Mouse (Mus musculus) limb, embryonic 13.5 days (tissue): ENCODE measurements around the gene Col6a6. TPM values are rescaled to one million over a fixed set of nuclear protein-coding genes. Genes with fewer than 3 reads are reported as not detected.
A peak's percentile ranks its signal among the peaks of the same experiment; 100 is the strongest.
"Not testable (repeated sequence)": the region's sequence is repeated elsewhere in the genome, so short reads cannot be mapped to it uniquely, and the experiment has no call there.

Experiments used
- ATAC-seq: fragments of 200-750 bp; cut with Nextera tagmentation; 2 replicates; pipeline ENCODE4 v1.8.0; 2017; ENCODE audit warnings: low read depth, moderate number of reproducible peaks, moderate TSS enrichment; ENCODE audit not compliant: low FRiP score
- H3K27ac ChIP-seq: fragments of 300-500 bp; sonication (generic); 2 replicates; pipeline ENCODE4 v1.5.1; 2015; ENCODE audit warnings: inconsistent platforms, mild to moderate bottlenecking, moderate library complexity
- H3K27me3 ChIP-seq: fragments of 300-500 bp; sonication (generic); 2 replicates; pipeline ENCODE4 v1.6.1; 2015; ENCODE audit warnings: mild to moderate bottlenecking, inconsistent platforms
- H3K36me3 ChIP-seq: fragments of 300-500 bp; sonication (generic); 2 replicates; pipeline ENCODE4 v1.6.1; 2015; ENCODE audit warnings: inconsistent platforms, mild to moderate bottlenecking, moderate library complexity
- H3K4me1 ChIP-seq: fragments of 300-500 bp; sonication (generic); 2 replicates; pipeline ENCODE4 v1.6.1; 2015; ENCODE audit warnings: inconsistent platforms
- H3K4me2 ChIP-seq: fragments of 300-500 bp; sonication (generic); replicated peaks from 2 replicates; pipeline ENCODE4 v1.6.1; 2015; ENCODE audit warnings: inconsistent platforms, mild to moderate bottlenecking, moderate library complexity
- H3K4me3 ChIP-seq: fragments of 300-500 bp; sonication (generic); 2 replicates; pipeline ENCODE4 v1.5.1; 2015; ENCODE audit warnings: moderate library complexity, mild to moderate bottlenecking, inconsistent platforms
- H3K9ac ChIP-seq: fragments of 300-500 bp; sonication (generic); 2 replicates; pipeline ENCODE4 v1.6.1; 2015; ENCODE audit warnings: mild to moderate bottlenecking, inconsistent platforms
- H3K9me3 ChIP-seq: fragments of 300-500 bp; sonication (generic); 2 replicates; pipeline ENCODE4 v1.6.1; 2016; ENCODE audit warnings: inconsistent platforms
- WGBS: fragments of 180-500 bp; shearing (Covaris S2); methylation state at CpG from one replicate; pipeline ENCODE4 v1.1.7; 2015; 5-methylcytosine and 5-hydroxymethylcytosine counted together
- polyA plus RNA-seq: library from polyadenylated mRNA; unstranded; fragments of >200 nt; fragmentation: Nextera tagmentation; extraction: Ambion mirVana; gene quantifications from 2 replicates; pipeline ENCODE4 v1.2.1, GENCODE M21; 2015

Col6a6 gene
- polyA plus RNA-seq, 1 experiment from 2014 or later, result 1.7 TPM

DNA sequence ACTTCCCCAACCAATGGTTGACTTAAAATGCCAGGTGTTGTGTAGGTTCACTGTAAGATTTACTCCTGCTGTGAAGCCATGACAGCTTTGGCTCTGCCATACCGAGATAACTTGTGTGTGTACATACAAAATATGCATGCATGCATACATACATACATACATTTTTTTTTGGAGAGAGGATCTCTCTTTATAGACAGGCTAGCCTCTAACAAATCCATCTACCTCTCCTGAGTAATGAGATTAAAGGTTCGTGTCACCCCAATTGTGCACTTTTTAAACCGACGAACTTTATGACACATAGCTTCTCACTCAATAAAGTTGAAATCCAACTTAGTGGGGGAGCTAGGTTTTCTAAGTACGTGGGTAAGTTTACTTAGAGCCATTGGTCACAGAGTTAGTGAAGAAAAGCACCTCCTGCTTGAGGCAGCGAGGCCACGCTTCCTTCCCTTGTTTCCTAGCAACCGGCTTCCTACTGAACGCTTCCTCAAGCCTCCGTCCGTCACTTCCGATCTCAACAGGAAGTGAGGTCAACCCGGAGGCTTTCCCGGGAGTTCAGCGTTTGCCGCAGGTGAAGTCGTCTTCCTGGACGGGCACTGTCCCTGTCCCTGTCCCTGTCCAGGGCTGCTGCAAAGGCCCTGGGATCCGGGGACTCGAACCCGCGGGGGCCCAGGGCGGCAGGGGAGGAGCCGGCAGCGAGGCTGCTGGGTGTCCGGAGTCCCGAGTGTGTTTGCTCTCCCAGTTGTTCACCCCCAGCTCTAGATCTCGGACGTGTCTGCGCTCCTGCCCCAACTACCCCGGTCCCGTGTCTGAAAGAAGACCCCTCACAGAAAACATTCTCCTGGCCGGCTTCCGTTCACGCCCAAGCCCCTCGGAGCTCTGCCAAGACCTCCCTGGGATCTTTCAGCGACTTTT, 185.2 kb downstream of the Col6a6 start, which contains the start of gene Pik3r4:
Gene Pik3r4 (plus strand): TSS at position 519 of the 912 bp plus-strand sequence.
- Histone ChIP-seq H3K9me3 (no peaks in the 10 kb centered on the region), H3K4me1 (peaks cover 10% of the 10 kb centered on the region; the same call in 1 of the 2 replicates), H3K36me3 (peaks cover 31% of the 10 kb centered on the region), H3K4me2 (peak within 1 kb of the TSS; percentile 84), H3K4me3 (peak within 1 kb of the TSS; percentile 92), H3K27me3 (no peaks in the 10 kb centered on the region), H3K27ac (peak within 1 kb of the TSS; percentile 22; the same call in 1 of the 2 replicates), H3K9ac (peak within 1 kb of the TSS; percentile 90)
- ATAC-seq, result peak; percentile 93
- WGBS, result 5% methylated on average over 37 of the region's 37 CpGs

DNA sequence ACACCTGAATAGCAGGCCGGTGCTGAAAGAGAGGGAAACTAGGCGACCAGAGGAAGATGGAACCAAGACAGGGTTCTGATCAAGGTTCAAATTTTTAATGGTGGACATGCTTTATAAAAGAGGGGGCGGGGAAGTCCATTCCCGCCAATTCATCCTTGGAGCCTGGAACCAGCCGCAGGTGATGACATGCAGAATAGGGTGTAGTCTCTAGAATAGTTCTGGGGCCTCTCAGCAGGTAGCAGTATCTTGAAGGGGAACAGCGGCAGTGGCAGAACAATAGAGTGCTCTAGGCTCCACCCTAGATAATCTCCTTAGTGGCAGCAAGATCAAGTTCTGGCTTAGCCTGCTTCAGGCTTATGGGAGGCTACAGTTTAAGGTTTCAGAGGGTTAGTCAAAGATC, 186.6 kb downstream of the Col6a6 start:
- H3K27ac ChIP-seq, H3K9ac ChIP-seq, H3K4me3 ChIP-seq, H3K27me3 ChIP-seq, H3K4me1 ChIP-seq, H3K9me3 ChIP-seq, ATAC-seq, H3K4me2 ChIP-seq: not testable (repeated sequence)
- H3K36me3 ChIP-seq, result peaks cover 20% of the 10 kb centered on the region
- 84% methylated on average over 6 of the region's 6 CpGs for WGBS

Other genes with a start within 250 kb of the Col6a6 start
- gene Pik3r4, start 185.2 kb downstream of the Col6a6 start, polyA plus RNA-seq, result 22.5 and 22.7 TPM in 2 replicates
- gene Col6a5, start 132.5 kb upstream of the Col6a6 start, polyA plus RNA-seq, result 0.27 and 0.52 TPM in 2 replicates